Mouse (Mus musculus) spleen, postnatal 4 days (tissue): ENCODE measurements around the gene Fdps.
"Not testable (repeated sequence)": the region's sequence is repeated elsewhere in the genome, so short reads cannot be mapped to it uniquely, and the experiment has no call there.

Experiments
- DNase-seq, 2 experiments: peaks; one replicate each; pipeline ENCODE4 v3.0.0; 2022; ENCODE audit warnings: low spot score in 2 of 2

The Fdps gene

DNA sequence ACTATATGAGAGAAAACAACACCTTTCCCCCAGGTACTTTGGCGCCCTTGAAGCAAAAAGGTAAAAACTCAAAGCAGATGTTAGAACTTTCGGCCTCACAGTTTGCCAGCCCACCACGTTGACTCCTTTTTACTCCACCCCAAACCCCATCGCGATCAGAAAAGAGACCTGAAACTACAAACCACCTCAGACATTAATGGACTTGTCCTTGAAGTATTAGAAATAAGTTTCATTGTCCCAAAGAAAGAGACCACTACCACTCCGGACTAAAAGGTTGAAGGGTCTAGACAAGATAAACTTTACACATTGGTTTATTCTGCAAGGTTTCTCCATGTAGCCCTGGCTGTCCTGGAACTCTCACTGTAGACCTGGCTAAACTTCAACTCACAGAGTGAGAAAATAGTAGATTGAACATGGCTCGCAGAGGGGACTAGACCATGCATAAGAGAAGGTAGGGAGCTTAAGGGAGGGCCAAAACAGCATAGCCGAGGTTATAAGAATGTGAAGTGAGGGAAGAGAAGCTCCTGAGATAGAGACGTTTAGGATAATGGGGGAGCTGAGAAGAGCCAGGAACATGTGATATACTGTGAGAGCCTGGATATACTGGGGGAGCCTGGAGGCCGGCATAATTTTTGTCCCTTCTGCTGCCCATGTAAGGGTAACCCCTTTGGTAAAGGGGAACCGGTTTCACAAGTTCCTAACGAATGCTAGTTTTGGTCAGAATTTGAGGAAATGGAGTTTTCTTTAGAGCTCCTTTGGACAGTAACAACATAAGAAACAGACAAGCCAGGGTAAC is 934 bp upstream of the Fdps start:
- no peak for DNase-seq

DNA sequence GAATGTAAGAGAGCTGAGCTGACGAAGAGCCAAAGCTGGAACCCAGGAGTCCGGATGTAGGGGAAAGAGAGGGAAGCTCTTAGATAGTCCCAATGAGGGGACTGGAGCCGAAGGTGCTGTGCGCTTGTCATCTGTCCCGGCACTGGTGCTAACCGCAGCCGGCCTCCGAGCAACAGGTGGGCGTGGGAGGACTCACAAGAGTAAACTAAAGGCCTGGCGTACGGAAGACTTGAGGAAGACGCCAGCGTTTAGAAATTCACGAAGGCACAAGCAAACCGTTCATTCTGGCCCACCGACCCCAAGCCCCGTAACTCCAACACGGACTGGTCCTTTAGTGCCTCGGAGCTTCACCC is 324 bp downstream of the Fdps start:
- no peak for DNase-seq

DNA sequence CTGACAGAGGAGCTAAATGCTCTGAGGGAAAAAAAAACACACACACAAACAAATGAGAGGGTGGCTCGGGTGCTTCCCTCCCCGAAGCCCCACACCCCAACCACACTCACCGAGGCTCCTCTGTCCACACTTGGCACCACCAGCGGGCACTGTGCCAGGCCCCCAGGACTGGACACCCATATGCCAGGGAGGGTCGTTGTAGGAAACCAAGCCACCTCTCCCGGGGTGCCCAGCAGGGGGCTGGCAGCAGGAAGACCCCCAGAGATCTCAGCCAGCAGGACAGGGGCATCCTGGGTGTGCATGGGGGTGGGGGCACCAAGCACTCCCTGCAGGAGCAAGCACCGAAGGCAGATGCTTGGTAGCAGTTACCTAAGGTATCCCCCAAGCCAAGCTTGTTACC is 948 bp downstream of the Fdps start, which contains the start of gene Gm43738:
Gene Gm43738 (minus strand): TSS at position 289 of the 400 bp plus-strand sequence.
- DNase-seq: no peak

DNA sequence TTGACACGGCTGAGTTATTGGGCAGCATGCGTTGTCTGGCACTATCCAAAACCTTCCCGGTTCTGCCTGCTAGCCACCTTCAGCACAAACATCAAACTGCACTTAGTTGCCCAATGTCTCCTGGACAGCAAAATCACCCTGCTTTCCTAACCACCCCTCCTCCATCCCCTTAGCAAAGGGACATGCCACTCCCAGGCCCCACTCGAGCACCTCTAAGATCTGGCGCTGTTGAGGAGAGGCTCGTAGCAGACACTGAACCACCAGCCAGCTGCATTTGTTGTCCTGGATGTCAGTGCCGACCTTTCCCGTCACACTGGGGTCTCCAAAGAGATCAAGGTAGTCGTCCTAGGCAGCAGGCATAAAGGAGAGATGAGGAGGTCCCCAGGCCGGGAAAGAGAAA is 7.7 kb downstream of the Fdps start:
- no peak for DNase-seq

DNA sequence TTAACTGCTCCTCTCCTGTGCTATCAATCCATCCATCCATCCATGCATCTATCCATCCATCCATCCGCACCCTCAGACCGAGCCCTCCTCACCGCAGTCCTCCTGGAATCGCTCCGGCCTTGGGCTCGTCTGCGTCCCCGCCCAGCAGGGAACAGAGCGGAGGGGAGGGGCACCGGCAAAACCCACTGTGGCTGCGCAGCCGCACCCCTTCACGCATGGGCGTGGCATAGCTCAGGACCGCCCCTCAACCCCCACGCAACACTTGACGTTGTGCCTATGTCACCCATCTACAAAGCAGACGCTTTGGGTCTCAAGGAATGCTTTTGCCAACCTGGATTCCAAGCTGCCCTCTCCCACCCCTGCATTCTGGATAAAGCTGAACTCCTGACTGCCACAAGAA is 8.6 kb downstream of the Fdps start, which contains the start of gene Rusc1:
Gene Rusc1 (minus strand): TSS at position 137 of the 400 bp plus-strand sequence.
- peak; percentile 74 to 80 for DNase-seq

DNA sequence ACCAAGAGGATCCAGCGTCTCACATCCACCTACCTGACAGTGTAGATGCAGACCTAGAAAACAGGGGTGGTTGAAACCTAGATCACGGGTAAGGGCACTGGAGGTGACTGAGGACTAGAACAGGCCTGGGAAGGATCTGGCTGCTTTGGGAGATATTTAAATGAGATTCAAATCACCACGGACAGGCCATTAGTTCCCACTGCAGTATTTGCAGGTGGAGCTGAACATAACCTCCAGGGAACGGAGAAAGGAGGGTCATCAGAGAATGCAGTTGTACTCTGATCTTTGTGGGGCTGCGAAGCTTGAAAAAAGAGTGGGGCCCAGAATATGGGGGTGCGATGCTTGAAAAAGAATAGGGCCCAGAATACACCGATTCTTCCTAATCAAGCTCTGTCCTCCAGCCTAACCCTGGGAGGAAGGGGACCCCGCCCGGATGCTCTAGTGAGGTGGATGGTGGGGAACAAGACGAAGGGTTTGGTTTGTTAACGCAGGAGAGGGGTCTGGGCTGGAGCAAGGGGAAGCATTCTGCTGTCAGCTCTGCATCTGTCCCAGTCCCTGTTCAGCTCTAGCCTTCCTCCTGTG is 9.2 kb downstream of the Fdps start:
- DNase-seq: no peak

DNA sequence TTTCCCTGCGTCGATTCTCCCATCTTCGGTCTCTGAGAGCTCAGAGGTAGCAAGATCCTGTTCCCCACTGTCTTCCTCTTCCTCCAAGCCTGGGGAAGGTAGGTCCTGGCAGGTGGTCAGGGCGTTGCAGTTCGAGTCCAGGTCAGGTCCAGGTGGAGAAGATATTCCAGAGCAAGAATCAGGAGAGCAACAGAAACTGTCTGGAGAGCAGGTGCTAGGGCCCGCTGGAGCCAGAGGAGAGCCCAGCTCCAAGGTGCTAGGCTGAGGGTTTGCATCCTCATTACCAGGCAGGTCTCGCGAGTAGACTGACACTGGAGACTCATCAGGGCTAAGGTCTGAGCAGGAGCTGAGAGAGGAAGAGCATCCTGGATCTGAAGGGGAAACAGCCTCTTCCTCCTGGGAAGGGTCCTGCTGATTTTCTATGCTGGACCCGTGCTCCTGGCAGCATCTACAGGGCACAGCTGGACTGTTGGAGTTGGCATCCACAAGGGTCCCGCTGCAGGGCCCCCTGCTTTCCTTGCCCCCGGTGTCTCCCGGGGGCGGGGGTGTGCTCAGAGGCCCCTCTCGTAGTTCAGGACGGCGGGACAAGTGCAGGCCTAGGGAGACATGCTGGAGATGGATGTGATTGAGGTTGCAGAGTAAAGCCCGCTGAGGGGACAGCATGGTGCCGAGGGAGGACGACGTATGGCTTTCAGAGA is 9.8 kb downstream of the Fdps start:
- no peak for DNase-seq

DNA sequence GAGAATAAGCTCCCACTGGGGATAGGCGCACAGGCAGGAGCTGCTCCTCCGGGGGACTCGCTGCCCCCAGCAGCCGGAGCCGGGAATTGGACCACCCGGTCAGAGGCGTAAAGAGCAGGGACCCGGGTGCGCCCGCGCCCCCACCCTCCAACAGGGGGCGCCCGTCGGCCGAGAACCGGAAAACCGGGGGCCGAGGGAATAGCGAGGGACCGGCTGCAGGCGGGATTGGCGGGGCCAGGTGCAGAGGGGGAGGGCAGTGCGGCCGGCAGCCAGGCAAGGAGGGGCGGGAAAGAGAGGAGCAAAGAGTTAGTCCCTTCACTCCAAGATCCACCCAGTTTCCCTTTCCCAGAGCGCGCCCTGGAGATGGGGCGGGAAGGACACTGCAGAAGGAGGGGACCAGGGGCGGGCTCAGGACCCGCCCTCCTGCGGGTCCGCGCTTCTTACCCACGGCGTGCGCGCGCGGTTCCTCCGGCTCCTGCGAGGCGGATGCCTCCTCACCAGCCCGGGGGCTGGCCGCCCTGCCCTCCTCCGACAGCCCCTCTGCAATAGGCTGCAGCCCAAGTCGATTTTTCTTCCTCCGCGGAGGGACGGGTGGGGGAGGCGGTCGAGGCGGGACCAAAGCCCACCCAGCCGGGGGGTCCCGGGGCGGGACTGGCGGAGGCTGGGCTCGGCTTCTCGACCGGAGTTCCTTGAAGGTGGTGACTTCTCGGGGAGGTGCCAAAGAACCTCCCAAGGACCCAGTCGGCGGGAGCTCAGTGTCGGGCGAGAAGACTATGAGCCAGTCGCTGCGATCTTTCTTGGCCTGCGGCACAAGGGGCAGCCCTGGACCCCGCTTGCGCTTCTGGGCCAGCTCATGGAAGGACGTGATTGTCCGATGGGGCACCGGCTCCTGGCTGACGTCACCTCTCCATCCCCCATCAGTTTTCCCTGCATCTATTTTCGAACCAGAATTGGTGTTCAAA is 10.8 kb downstream of the Fdps start:
- peak; percentile 78 to 94 for DNase-seq

DNA sequence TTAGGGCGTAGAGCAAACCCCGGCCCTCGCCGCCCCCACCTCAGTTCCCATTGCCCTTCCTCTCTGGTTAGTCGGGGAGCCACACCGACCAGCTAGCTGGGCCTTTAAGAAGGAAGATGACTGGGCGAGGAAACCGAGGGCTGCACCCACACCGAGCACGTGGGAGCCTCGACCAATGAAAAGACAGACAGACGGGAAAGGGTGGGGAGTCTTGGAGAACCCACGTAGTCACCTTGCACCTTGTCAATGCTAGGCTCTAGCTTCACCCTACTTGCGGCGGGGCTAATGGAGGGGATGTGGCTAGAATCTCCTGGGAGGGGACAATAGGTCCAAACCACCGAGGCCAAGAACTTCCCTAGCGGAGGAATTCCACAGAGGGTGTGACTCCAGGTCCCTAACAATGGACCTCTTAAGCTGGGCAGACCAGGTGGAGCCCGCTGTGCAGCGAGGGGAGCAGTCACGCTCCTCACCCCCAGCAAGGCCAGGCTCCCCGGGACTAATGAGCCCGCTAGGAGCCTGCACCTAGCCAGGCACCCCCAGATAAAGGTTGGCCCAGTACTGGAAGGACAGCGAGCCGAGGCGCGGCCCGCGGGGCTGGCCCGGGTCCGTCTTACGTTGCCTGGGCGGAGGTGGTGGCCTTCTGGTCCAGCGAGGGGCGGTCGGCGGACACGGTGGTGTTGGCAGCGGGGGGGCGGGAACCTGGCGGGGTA is 11.7 kb downstream of the Fdps start:
- peak; percentile 83 to 90 for DNase-seq

DNA sequence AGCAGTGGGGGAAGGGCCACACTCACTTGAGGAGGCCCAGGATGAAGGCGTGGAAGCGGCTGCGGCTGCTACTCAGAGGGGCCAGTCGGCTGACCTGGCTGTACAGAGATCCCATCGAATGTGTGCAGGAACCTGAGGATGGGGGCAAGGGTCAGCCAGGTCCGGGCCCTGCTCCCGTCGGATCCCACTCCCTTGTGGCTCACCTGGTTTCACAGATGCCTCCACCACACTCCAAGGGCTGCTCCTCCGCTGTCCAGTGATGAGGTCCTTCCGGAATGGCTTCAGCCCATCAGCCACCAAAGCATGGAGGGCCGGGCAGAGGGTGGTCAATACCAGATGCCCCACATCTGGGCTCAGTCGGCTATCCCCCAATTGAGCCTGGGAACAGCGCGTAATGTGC is 12.8 kb downstream of the Fdps start:
- DNase-seq: no peak

DNA sequence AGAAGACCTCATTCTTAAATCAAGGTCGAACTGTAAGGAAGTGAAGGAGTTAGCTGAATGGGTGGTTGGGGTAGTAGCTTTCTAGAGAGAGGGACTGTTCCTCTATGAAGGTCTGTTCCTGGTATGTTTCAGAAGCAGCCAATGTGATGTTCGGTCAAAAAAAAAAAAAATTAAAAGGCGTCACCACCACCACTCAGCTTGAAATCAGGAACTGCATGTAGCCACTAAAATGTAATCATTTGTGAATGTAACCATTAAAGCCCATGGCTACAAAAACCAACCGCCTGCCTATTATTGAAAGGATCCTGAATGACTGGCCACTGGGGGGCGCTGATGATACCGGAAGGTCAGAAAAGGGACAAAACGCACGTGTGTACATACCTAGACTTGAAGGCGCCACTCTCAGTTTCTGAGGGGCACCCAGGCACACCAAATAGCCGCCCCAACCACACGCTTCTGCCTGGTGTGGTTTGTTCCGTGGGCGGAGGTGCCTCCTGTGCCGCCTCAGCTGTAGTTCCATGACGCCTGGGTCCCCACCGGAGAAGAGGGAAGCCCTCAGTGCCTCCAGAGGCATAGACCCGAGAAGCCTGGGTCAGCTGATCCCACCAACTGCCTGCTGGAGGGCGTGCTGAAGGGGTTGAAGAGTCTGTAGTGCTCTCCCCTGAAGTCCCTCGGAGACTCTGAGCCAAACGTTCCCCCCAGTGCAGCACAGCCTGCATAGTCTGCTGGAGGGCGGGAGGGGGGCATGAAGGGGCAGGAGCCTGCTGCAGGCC is 14.2 kb downstream of the Fdps start:
- peak; percentile 86 to 97 for DNase-seq

DNA sequence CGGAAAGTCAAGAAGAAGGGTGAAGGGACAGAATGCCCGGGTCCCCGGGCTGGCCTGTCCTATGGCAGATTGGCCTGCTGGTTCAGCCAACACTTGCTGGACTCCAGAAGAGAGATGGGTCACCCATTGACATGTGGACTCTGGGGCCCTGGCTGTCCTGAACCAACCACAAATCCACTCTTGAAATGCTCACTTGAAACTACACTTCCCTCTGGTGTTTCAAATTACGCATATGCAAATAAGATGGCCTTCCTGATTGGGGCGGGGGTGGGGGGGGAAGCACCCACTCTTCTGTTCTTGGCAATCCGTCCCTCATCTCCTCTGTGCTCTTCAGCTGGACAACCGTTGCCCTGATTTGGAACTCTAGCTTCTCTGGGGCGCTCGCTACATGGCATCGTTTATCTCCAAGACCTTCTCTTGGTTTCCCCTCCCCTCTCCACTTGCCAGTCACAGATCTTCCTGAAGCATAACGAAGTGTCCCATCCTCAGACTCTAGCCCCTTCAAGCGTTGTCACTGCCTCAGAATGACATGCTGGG is 17.0 kb downstream of the Fdps start:
- DNase-seq: no peak

DNA sequence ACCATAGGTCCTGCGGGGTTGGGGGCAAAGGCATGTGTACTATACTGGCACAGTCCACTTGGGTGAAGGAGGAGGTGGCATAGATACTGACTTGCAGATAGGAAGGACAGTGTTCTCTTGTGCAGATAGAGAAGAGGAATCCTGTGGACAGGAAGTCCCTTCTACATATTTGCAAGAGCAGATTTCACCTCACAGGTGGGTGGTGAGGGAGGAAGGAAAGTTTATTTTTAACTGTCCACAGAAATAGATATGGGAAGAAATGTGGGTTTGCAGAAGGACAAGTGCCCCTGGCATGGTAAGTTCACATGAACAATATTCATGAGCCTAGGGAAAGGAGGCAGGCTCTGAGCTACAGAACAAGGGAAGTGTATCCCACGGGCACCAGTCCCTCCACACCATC is 17.6 kb downstream of the Fdps start:
- DNase-seq: no peak

DNA sequence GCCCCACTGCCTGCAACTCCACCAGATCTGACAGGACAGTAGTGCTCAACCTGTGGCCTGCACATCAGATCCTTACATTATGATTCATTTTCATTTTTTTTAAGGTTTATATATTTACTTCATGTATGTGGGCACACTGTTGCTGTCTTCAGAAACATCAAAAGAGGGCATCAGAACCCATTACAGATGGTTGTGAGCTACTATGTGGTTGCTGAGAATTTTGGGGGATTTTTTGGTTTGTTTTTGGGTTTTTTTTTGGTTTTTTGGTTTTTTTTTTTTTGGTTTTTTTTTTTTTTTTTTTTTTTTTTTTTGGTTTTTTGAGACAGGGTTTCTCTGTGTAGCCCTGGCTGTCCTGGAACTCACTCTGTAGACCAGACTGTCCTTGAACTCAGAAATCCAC is 19.5 kb downstream of the Fdps start:
- not testable (repeated sequence) for DNase-seq

DNA sequence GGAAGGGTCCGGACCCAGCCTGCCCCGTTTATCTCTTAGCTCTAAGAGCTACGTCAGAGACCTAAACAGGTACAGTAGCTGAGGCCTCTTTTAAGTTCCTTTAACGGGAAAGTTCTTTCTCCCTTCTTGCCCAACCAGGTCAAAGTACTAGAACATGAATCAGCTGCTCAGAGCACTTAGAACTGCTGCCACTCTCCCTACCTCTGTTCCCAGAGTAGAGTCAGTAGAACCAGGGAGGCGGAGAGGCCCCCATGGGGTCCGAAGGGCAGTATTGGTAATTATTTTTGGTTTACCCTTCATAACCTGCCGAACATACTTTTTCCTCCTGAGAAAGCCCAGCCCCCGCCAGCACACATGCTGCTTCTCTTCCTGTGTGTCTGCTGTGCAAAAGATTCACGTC is 24.4 kb downstream of the Fdps start:
- DNase-seq: no peak

DNA sequence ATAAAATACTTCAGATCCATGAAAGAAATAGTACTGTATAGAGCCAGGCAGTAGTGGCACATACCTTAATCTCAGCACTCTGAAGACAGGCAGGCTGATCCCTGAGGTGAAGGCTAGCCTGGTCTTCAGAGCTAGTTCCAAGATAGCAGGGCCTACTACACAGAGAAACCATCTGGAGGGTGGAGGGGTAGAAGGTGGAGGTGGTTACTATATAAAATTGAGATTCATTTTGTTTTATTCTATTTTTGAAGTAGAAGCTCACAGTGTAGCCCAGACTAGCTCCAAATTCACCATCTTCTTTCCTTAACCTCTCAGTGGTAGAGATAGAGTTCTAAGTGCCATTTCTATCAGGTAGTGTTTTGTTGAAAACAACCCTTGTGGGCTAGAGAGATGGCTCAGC is 34.5 kb downstream of the Fdps start:
- no peak for DNase-seq

DNA sequence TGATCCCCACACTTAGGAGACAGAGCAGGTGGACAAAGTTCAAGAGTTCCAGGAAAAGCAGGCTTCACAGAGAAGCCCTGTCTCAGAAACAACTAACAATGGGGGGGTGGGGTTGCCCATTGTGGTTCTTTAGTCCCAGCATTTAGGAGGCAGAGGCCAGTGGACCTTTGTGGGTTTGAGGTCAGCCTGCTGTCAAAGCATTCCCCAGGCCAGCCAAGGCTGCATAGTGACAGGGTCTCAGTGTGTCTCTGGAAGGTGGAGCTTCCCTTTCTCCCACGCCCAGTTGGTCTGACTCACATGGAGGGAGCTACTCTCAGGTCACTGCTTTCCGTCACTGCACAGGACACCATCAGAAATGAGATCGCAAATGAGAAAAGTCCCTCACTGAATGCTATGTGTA is 40.1 kb downstream of the Fdps start:
- DNase-seq: no peak

DNA sequence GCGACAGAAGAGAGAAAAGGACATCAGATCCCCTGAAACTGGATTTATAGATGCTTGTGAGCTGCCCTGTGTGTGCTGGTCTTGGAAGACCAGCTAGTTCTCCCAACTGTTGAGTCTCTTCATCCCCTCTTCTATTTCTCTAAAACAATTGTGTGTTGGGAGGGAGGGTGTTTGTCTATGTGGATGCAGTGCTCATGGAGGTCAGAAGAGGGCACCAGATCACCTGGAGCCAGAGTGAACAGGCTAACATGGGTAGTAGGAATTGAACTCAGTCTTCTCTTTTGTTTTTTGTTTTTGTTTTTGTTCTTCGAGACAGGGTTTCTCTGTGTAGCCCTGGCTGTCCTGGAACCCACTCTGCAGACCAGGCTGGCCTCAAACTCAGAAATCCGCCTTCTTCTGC is 43.0 kb downstream of the Fdps start:
- peak in 1 of 2 experiments; percentile 66 for DNase-seq

DNA sequence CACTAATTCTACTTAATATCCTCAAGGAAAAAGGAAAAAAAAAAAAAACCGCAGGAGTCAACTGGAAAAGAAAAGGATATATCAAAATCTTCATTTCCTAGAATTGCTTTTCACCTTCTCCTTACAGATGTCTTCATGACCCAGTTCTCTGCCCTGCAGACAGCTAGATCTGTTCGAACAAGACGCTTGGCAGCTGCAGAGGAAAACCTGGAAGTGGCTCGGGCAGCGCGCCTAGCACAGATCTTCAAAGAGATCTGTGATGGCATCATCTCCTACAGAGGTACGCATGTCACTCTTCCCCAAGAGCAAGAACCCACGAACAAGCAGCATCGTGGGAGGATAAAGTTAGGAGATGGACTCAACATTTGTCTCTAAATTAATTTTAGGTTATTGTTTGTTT is 43.4 kb downstream of the Fdps start:
- no peak for DNase-seq
